Mouse (Mus musculus) small intestine, adult 2 months (tissue): ENCODE measurements around the gene Npm1.

Experiments
- CTCF ChIP-seq: fragments of 200-500 bp; IDR thresholded peaks from 2 replicates; pipeline ENCODE4 v1.5.1; 2012; ENCODE audit warnings: low read depth, mild to moderate bottlenecking, control low read depth, inconsistent platforms, low read length, moderate library complexity, mixed read lengths; ENCODE audit not compliant: insufficient replicate concordance, insufficient read length; ENCODE audit errors: extremely low read depth
- POLR2A ChIP-seq: fragments of 200-500 bp; IDR thresholded peaks from 2 replicates; pipeline ENCODE4 v1.6.1; 2012; ENCODE audit warnings: low read depth, mild to moderate bottlenecking, control low read depth, inconsistent platforms, low read length, moderate library complexity

- TF ChIP-seq POLR2A (no peak), CTCF (no peak)
These were observed 18.8 kb upstream of the Npm1 start for GRCm38 (mm10) chr11:33181804-33182203.
